Mouse (Mus musculus) large intestine, adult 2 months (tissue): ENCODE data around the gene Vstm2l. TPM values are rescaled to one million over a fixed set of nuclear protein-coding genes. Genes with fewer than 3 reads are reported as not detected.

Experiments used
- DNase-seq: peaks from one replicate; pipeline ENCODE4 v3.0.0-alpha.2; 2012; ENCODE audit warnings: low read depth, low spot score
- WGBS: fragments of 180-500 bp; shearing (Covaris S2); methylation state at CpG from one replicate; pipeline ENCODE4 v1.1.7; 2018; 5-methylcytosine and 5-hydroxymethylcytosine counted together
- polyA plus RNA-seq: library from polyadenylated mRNA; depleted of rRNA; stranded (reverse); fragments of >200 nt; gene quantifications from 2 replicates; pipeline ENCODE4 v1.2.3, GENCODE M21; 2012; rRNA removed

Vstm2l gene
- 1.6 and 2.2 TPM in 2 replicates for polyA plus RNA-seq

GRCm38 (mm10) chr2:157914105-157914764 lies at the start of gene Vstm2l:
TSS of gene Vstm2l (plus strand) at chr2:157914653.
- DNase-seq: no peak
- 5% methylated on average over 62 of the region's 62 CpGs for WGBS

- 78% methylated on average over 3 of the region's 3 CpGs for WGBS
Observed at GRCm38 (mm10) chr2:157867126-157867525, 47.3 kb upstream of the Vstm2l start.

GRCm38 (mm10) chr2:157870247-157870646 lies 44.2 kb upstream of the Vstm2l start:
- WGBS: 86% methylated on average over 6 of the region's 6 CpGs

More at GRCm38 (mm10) chr2:157867126-157867525, 47.3 kb upstream of the Vstm2l start:
- DNase-seq: no peak

GRCm38 (mm10) chr2:157873223-157873622 lies 41.2 kb upstream of the Vstm2l start:
- DNase-seq: no peak
- 58% methylated on average over 6 of the region's 6 CpGs for WGBS

More at GRCm38 (mm10) chr2:157870247-157870646, 44.2 kb upstream of the Vstm2l start:
- no peak for DNase-seq

GRCm38 (mm10) chr2:157873691-157874090 lies 40.8 kb upstream of the Vstm2l start:
- DNase-seq: no peak

GRCm38 (mm10) chr2:157875111-157875510 lies 39.3 kb upstream of the Vstm2l start:
- WGBS: 85% methylated on average over 8 of the region's 8 CpGs
- DNase-seq: no peak

More at GRCm38 (mm10) chr2:157873691-157874090, 40.8 kb upstream of the Vstm2l start:
- 84% methylated on average over 1 of the region's 1 CpGs for WGBS

GRCm38 (mm10) chr2:157877394-157877793 lies 37.1 kb upstream of the Vstm2l start:
- 67% methylated on average over 3 of the region's 3 CpGs for WGBS
- DNase-seq: no peak

GRCm38 (mm10) chr2:157877967-157878366 lies 36.5 kb upstream of the Vstm2l start:
- DNase-seq: no peak
- 67% methylated on average over 5 of the region's 5 CpGs for WGBS

- 54% methylated on average over 11 of the region's 11 CpGs for WGBS
- no peak for DNase-seq
Observed at GRCm38 (mm10) chr2:157881939-157882338, 32.5 kb upstream of the Vstm2l start.

- DNase-seq: no peak
- WGBS: 58% methylated on average over 10 of the region's 10 CpGs
Observed at GRCm38 (mm10) chr2:157887275-157888025, 27.0 kb upstream of the Vstm2l start.

- no peak for DNase-seq
- 75% methylated on average over 6 of the region's 6 CpGs for WGBS
Observed at GRCm38 (mm10) chr2:157891166-157891565, 23.3 kb upstream of the Vstm2l start.

GRCm38 (mm10) chr2:157897131-157897530 lies 17.3 kb upstream of the Vstm2l start:
- DNase-seq: no peak
- 70% methylated on average over 4 of the region's 4 CpGs for WGBS

- 1% methylated on average over 16 of the region's 16 CpGs for WGBS
- DNase-seq: peak; percentile 71
Observed at GRCm38 (mm10) chr2:157913204-157913636, 1.2 kb upstream of the Vstm2l start.

- DNase-seq: no peak
- 6% methylated on average over 4 of the region's 4 CpGs for WGBS
Observed at GRCm38 (mm10) chr2:157913705-157914104, 748 bp upstream of the Vstm2l start.

GRCm38 (mm10) chr2:157914889-157915517 lies 550 bp downstream of the Vstm2l start:
- 40% methylated on average over 43 of the region's 43 CpGs for WGBS
- DNase-seq: no peak

- no peak for DNase-seq
- WGBS: 9% methylated on average over 10 of the region's 10 CpGs
Observed at GRCm38 (mm10) chr2:157918529-157918928, 4.1 kb downstream of the Vstm2l start.

GRCm38 (mm10) chr2:157921551-157921950 lies 7.1 kb downstream of the Vstm2l start:
- WGBS: 50% methylated on average over 7 of the region's 7 CpGs
- no peak for DNase-seq

- 4% methylated on average over 7 of the region's 7 CpGs for WGBS
Observed at GRCm38 (mm10) chr2:157923406-157923805, 9.0 kb downstream of the Vstm2l start.

GRCm38 (mm10) chr2:157924504-157924903 lies 10.1 kb downstream of the Vstm2l start:
- DNase-seq: no peak
- 23% methylated on average over 5 of the region's 5 CpGs for WGBS

More at GRCm38 (mm10) chr2:157923406-157923805, 9.0 kb downstream of the Vstm2l start:
- DNase-seq: no peak

- no peak for DNase-seq
- 66% methylated on average over 7 of the region's 7 CpGs for WGBS
Observed at GRCm38 (mm10) chr2:157926502-157926901, 12.0 kb downstream of the Vstm2l start.
